Mouse (Mus musculus): ENCODE measurements at regions not wholly inside any gene's neighbourhood (a gene's known extent, or its start where the extent isn't known, plus 50 kb on each side); places are given as distances from the start of the nearest gene placed in this dataset.
A peak's percentile ranks its signal among the peaks of the same experiment; 100 is the strongest.

DNA sequence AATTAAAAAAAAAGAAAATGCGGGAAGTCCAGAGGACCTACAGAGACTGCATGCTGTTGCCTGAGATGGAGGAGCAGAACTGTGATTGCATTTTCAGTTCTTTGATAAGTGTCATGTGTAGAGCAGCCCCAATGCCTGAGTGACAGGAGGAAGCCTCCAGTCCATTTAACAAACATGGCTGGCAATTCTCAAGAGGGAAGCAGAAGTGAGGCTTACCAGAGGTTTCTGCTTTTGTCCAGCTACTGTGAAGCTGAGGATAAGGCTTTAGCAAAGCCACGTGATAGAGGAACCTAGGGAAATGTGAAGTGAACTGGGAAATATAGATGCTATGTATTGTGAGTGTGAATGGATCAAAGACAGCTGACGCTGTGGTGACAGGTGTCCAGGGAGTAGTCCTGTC lies 56.6 kb downstream of the Sucnr1 start:
- DNase-seq (ENCODE audit: low spot score in 2 of 2) = no peak

DNA sequence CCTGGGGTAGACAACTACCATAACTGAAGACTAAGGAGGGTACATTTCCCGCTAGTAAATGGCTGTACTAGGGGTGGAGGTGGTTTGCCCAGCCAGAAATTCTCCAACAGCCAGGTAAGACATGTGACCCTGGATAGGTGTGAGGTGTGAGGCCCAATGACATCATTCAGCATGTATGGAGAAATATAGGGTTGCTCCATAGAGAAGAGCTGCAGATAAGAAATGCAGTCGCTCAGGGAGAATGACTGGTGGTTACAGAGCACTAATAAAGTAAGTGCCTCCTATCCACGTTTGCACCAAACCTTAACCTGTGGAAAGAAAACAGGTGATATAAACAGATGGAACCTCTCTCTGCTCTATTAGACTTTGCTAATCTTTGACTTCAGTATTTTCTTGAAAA lies 78.2 kb downstream of the Sucnr1 start:
- DNase-seq (ENCODE audit: low spot score in 2 of 2) = no peak

DNA sequence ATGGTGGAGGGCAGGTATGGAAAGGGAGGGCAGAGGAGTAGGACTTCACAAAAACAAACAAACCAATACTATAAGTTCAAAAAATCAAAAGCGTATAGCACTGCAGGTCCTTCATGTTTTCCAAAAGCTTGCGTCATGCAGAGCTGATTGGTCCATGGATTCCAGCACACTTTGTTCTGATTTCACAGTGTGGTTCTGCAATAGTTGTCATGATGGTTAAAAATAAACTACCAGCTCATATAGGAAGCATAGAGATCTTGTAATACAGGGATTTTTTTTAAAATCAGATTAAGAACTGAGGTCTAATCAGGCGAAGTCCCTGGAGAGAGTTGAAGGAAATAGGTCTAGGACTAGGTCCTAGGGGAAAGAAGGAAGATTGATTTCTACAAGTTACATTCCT lies 86.0 kb downstream of the Sucnr1 start:
- DNase-seq (ENCODE audit: low spot score in 2 of 2) = no peak

DNA sequence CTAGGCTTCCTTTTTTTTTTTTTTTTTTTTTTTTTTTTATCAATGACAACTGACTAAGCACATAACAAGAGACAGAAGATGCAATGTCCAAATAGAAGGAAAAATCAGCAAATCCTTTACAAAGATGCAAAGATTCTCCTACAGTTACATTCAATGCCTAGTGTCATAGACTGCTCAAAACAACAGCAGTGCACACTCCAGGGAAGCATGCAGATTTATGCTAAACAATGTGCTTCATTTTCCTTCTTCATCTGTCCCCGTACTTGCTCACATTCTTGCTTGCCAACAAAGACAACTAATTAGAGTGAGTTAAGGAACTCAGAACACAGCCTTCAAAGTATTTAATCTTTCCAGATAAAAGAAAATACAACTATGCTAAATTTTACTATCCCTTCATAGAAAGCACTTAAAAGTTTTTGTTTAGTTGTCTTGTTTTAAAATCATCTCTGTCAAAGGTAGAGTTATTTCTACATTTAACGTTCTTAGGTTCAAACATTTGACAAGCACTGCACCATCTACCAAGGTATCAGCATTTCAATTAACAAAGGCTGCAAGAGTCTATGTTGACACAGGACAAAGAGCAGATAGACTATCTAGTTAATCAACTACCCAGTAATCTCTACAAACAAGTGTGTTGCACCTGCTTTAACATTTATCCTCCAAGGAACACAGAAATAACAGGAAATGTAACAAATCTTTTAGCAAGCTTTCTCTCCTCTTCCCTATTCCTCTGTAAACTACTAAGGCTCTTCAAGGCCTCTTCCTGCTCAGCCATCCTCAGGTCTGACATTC lies 86.7 kb downstream of the Sucnr1 start:
- no peak for DNase-seq (ENCODE audit: low spot score in 2 of 2)

GRCm38 (mm10) chr3:60169606-60170005 lies 87.9 kb downstream of the Sucnr1 start:
- peak in 1 of 2 experiments; percentile 18 for DNase-seq (ENCODE audit: low spot score in 2 of 2)

GRCm38 (mm10) chr3:60184481-60184880 lies 102.8 kb downstream of the Sucnr1 start:
- DNase-seq (ENCODE audit: low spot score in 2 of 2) = no peak

DNA sequence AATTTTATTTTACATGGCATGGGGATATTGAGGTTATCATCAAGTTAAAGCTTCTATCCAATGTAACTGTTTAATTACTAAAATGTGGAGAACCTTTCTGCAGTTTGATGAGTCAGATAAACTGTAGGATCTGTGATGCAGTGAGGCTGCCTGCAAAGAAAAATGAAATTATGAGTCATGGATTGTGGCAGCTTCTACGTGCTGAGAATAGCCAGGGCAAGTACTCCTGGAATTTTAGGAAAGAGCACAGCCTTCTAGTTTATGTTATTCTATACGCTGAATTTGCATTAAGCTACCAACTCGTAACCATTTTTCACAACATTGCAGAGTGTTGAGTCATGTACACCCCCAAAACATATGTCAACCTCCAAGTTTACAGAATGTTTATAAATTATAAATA lies 114.4 kb downstream of the Sucnr1 start:
- DNase-seq (ENCODE audit: low spot score in 2 of 2) = no peak

- no peak for DNase-seq (ENCODE audit: low spot score in 2 of 2)
Observed at GRCm38 (mm10) chr3:60207936-60208335, 126.3 kb downstream of the Sucnr1 start.

- no peak for DNase-seq (ENCODE audit: low spot score in 2 of 2)
Observed at GRCm38 (mm10) chr3:60218938-60219337, 137.3 kb downstream of the Sucnr1 start.

DNA sequence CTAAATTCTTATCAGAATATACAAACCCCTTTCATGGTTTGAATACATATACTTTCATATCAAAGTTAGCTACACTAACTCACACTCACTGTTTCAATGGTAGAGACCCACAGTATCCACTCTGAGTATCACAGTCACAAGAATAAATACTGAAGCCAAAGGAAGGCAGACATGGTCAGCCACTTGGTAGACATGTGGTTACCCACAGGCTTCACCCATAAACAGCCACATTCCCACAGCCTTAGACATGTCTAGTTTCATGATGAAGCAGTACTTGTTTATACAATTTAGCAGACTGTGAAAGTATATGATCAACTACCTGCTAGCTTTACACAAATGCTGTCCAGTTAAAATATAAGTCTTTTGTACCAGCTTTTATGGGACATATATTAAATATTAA lies 159.0 kb downstream of the Sucnr1 start:
- DNase-seq (ENCODE audit: low spot score in 2 of 2) = no peak

- no peak for DNase-seq (ENCODE audit: low spot score in 2 of 2)
Observed at GRCm38 (mm10) chr3:60266666-60267415, 185.2 kb downstream of the Sucnr1 start.

DNA sequence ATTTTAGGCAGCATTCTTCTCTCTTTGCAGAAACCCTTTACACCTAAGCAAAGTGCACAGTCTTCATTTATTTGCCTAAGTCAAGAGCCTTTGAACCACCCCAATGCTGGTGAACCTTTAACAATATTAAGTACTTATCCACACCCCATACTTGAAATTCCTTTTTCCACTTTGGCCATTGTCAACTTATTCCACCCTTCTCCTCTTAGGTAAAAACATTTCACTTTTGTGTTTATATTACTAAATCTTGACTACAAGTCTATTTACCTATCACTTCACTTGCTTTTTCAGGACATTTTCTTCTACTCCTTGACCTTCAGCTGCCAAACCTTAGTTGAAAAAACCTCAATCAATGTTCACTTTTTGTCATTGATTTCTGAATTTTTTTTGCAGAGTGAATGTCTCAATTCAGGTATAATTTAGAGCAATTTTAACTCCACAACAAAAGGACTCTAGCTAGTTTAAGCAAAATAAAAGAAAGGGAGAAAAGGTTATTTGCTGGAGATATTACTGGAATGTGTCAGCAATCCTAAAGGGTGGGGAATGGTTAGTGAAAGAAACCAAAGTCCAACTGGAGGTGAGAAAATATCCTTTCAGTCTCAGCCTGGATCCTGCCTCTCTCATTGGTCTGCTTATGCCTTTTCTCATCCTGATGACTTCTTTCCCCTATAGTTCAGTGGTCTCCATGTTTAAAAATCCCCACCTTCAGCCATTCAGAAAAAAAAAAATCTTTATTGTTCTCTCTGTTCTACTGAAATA lies 185.9 kb downstream of the Sucnr1 start:
- DNase-seq (ENCODE audit: low spot score in 2 of 2) = no peak

- DNase-seq (ENCODE audit: low spot score in 2 of 2) = no peak
Observed at GRCm38 (mm10) chr3:60270463-60270862, 188.8 kb downstream of the Sucnr1 start.

GRCm38 (mm10) chr3:60273744-60274143 lies 192.1 kb downstream of the Sucnr1 start:
- DNase-seq (ENCODE audit: low spot score in 2 of 2) = no peak

DNA sequence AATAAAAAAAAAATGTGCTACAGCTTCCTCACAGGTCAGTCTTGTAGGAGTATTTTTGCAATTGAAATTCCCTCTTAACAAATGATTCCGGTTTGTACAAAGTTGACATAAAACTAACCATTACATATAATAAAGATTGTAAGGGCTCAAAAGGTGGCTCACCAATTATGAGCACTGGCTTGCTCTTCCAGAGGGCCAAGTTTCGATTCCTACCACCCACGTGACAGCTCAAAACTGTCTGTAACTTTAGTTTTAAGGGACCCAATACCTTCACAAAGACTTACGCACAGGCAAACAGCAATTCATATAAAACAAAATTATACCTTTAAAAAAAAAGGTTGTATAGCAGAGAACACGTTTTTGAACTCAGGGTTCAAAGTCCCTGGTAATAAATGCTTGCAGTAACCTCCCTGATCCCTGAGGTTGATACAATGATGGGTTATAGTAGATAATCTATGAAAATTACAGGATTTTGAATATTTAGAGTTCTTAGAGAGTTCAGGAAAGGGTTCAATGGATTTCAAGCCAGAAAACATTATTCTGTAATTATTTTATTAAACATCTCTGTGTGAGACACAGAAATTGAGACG lies 193.7 kb downstream of the Sucnr1 start:
- DNase-seq (ENCODE audit: low spot score in 2 of 2) = no peak

DNA sequence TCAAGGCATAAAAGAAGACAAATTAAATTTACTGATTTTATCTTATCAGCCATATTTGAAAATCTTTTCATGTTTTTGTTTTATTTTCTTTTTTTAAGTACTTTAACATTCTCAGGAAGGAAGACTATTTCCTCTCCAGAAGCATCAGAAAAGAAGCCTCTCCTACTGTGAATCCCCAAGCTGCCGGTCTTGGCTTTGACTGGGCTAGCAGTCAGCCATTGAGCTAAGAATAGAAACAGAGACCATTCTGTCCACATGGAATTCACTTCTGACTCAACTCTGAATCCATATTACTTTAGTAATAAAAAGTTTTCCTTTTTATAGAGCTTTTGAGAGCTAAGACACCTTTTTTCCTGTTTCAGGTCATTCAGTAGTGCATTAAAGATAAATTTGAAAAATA lies 194.8 kb upstream of the Mbnl1 start:
- DNase-seq (ENCODE audit: low spot score in 2 of 2) = no peak

DNA sequence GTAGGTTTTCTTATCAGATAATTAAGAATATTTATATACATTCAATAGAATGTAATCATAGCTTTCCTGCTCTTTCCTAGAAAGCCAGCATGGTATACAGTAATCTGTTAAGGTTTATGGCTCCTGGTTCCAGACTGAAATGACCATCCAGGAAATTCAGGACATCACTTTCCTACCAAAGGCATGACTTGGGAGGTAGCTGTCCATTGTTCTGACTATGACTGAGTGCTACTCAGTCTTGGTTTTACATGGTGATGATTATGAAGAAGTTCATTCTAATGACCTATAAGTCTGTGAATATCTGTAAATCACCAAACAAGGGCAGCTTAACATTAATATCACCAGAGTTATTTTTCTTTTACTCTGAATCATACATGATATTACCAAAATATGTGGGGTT lies 191.4 kb upstream of the Mbnl1 start:
- DNase-seq (ENCODE audit: low spot score in 2 of 2) = no peak

- DNase-seq (ENCODE audit: low spot score in 2 of 2) = no peak
Observed at GRCm38 (mm10) chr3:60281959-60282495, 190.6 kb upstream of the Mbnl1 start.

DNA sequence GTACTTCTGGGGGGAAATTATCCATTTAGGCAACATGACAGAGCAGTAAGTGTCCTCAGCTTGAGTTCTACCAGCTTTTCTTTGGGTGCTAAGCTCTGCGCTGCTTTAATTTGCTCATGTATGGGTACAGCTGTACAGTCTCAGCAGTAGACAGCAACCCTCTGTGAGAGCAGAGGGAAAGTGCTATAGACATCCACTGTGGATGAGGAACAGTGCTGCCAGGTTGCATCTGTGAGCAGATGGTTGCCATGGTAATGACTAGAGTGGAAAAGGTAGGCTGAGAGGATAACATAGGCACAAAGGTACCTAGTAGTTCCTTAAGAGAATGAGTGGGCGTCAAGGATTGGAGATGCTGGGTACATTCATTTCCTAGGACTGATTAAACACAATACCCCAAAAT lies 180.5 kb upstream of the Mbnl1 start:
- DNase-seq (ENCODE audit: low spot score in 2 of 2) = no peak

DNA sequence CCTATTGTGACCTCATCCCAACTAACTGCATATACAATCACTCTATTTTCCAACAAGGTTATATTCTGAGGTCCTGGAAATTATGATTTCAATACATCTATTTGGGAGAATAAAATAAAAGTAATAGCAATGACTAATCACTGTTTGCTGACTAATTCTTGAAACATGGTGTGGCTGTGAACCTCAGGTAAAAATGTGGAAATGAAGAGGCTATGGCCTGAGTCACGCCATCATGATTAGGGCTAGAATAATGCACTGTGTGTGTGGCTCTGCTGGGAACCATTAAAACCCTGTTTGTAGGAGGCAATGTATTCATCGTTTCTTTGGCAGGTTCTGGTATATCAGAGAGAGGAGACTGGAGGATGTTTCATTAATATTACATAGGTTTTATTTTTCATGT lies 179.7 kb upstream of the Mbnl1 start:
- no peak for DNase-seq (ENCODE audit: low spot score in 2 of 2)

- no peak for DNase-seq (ENCODE audit: low spot score in 2 of 2)
Observed at GRCm38 (mm10) chr3:60305399-60305798, 167.2 kb upstream of the Mbnl1 start.

- DNase-seq (ENCODE audit: low spot score in 2 of 2) = no peak
Observed at GRCm38 (mm10) chr3:60310402-60310801, 162.2 kb upstream of the Mbnl1 start.
